Mouse (Mus musculus): ENCODE measurements around the gene Wdr25.

DNA sequence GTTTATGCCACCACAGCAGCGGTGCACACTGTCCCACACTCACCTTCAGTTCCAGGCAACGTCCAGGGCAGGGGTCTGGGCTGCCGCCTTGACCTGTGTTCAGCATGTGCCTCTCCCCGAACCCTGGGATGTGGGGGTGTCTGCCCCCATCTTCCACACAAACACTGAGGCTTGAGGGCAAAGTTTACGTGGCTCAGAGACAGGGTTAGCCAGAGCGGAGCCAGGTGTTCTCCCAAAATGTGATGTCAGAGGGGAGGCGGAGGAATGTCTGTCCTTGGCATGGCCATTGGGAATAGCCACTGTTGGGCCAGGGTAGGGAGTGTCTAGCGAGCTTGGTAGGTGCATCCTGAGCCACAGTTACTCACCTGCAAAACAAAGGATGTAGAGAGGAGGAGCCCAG lies 40.6 kb upstream of the Wdr25 start:
- TF ChIP-seq CTCF (IDR thresholded peaks at IDR 0.05; ENCODE audit: insufficient read depth, low read depth, low read length) (no peak), POLR2A (IDR thresholded peaks at IDR 0.05; ENCODE audit: insufficient read depth, low read depth, low read length) (no peak)

Data from olfactory bulb, adult 2 months (tissue).